Comparison of ENCODE assay signal across 17 mouse cellular contexts in genomic region chr1:176821929-176822328, GRCm38 (mm10). TPM values are rescaled to one million over a fixed set of nuclear protein-coding genes. Genes with fewer than 3 reads are reported as not detected.
A peak's percentile ranks its signal among the peaks of the same experiment; 100 is the strongest.
DNase-seq lines count a peak whose midpoint lies in the region; ATAC-seq and TF ChIP-seq lines count a peak whose summit lies in the region.
"Had no signal": no experiment of that assay in that cellular context is flagged by ENCODE, and none has a peak within 500 bp of the region (broad histone marks: within the 10 kb centered on the region; RNA-seq: fewer than 3 reads in every experiment).

No protein-coding gene starts in this region.

- no peak for TF ChIP-seq POLR2A in myocyte (IDR thresholded peaks at IDR 0.05; ENCODE audit: insufficient read length, low read depth)

- peaks cover 54% of the 10 kb centered on the region for H3K4me1 ChIP-seq in heart, embryonic 10.5 days
- H3K4me1 ChIP-seq in midbrain, embryonic 11.5 days (ENCODE audit: control insufficient read depth, insufficient read depth, low read length): no peaks in the 10 kb centered on the region
- H3K4me1 ChIP-seq in midbrain, embryonic 16.5 days (ENCODE audit: control insufficient read depth, insufficient read depth, low read length): peaks cover 3% of the 10 kb centered on the region
- H3K4me1 ChIP-seq: forebrain, embryonic 10.5 days had no signal

- no peaks in the 10 kb centered on the region for H3K36me3 ChIP-seq in heart, embryonic 10.5 days
- H3K36me3 ChIP-seq in midbrain, embryonic 11.5 days (ENCODE audit: control insufficient read depth, insufficient read depth, low read length): no peaks in the 10 kb centered on the region
- H3K36me3 ChIP-seq in midbrain, embryonic 16.5 days (ENCODE audit: control insufficient read depth, insufficient read depth, low read length): no peaks in the 10 kb centered on the region
- H3K36me3 ChIP-seq in myocyte (ENCODE audit: control insufficient read depth, insufficient read depth): no peaks in the 10 kb centered on the region
- H3K36me3 ChIP-seq: embryonic facial prominence, embryonic 10.5 days; forebrain, embryonic 10.5 days had no signal

- H3K27me3 ChIP-seq in heart, embryonic 10.5 days (ENCODE audit: insufficient read depth, poor library complexity, severe bottlenecking): no peaks in the 10 kb centered on the region
- H3K27me3 ChIP-seq in midbrain, embryonic 11.5 days (ENCODE audit: control insufficient read depth, insufficient read depth, low read length): no peaks in the 10 kb centered on the region
- no peaks in the 10 kb centered on the region; the same call in 1 of the 2 replicates for H3K27me3 ChIP-seq in midbrain, embryonic 16.5 days (ENCODE audit: control insufficient read depth, insufficient read depth, low read depth, low read length)
- no peaks in the 10 kb centered on the region for H3K27me3 ChIP-seq in myocyte (ENCODE audit: control insufficient read depth, insufficient read depth, insufficient read length)
- H3K27me3 ChIP-seq: lung, embryonic 15.5 days had no signal

- peak overlapping the region; percentile 42; the same call in 1 of the 2 replicates for H3K27ac ChIP-seq in heart, embryonic 10.5 days
- H3K27ac ChIP-seq in midbrain, embryonic 11.5 days (ENCODE audit: low read depth, low read length): no peak overlapping the region
- H3K27ac ChIP-seq in midbrain, embryonic 16.5 days (ENCODE audit: low read length): no peak overlapping the region
- H3K27ac ChIP-seq: embryonic facial prominence, embryonic 10.5 days; forebrain, embryonic 10.5 days; lung, embryonic 15.5 days had no signal

- H3K4me2 ChIP-seq in midbrain, embryonic 11.5 days: no peak overlapping the region
- H3K4me2 ChIP-seq in midbrain, embryonic 16.5 days (ENCODE audit: low read length): no peak overlapping the region
- H3K4me2 ChIP-seq in myocyte (ENCODE audit: low read depth): peak overlapping the region; percentile 59
- H3K4me2 ChIP-seq: lung, embryonic 15.5 days had no signal

- peak overlapping the region; percentile 2; the same call in 1 of the 2 replicates for H3K4me3 ChIP-seq in heart, embryonic 10.5 days
- H3K4me3 ChIP-seq in midbrain, embryonic 11.5 days (ENCODE audit: low read depth, low read length): no peak overlapping the region
- no peak overlapping the region for H3K4me3 ChIP-seq in midbrain, embryonic 16.5 days (ENCODE audit: low read depth, low read length)
- no peak overlapping the region for H3K4me3 ChIP-seq in myocyte
- H3K4me3 ChIP-seq: embryonic facial prominence, embryonic 10.5 days; forebrain, embryonic 10.5 days; lung, embryonic 15.5 days had no signal

- 3% methylated on average over 1 of the region's 1 CpGs for WGBS in heart, embryonic 10.5 days
- WGBS in midbrain, embryonic 11.5 days: 44% methylated on average over 1 of the region's 1 CpGs
- WGBS in midbrain, embryonic 16.5 days: 28% methylated on average over 1 of the region's 1 CpGs

- H3K79me2 ChIP-seq in myocyte (ENCODE audit: control insufficient read depth, insufficient read depth): peaks cover 12% of the 10 kb centered on the region

- peak; percentile 78 for DNase-seq in heart, embryonic 10.5 days (ENCODE audit: low spot score)
- no peak for DNase-seq in heart, adult 18-20 months
- peak; percentile 76 for DNase-seq in midbrain, embryonic 11.5 days (ENCODE audit: low spot score, missing footprints)
- DNase-seq in liver: peak; percentile 64
- DNase-seq in thymus, postnatal 25 days: no peak
- DNase-seq in kidney, adult 11 months: no peak
- DNase-seq: B cell, adult 2 months; cerebellum, adult 9-10 months; heart, postnatal 4 days; kidney, adult 2 months; right cerebral cortex, adult 18-20 months; thymus, adult 18-20 months had no signal

- no peaks in the 10 kb centered on the region for H3K9me3 ChIP-seq in heart, embryonic 10.5 days
- no peaks in the 10 kb centered on the region for H3K9me3 ChIP-seq in midbrain, embryonic 11.5 days (ENCODE audit: control insufficient read depth, low read length)
- H3K9me3 ChIP-seq in midbrain, embryonic 16.5 days (replicated peaks; ENCODE audit: control insufficient read depth, low read length, poor library complexity, severe bottlenecking): no peaks in the 10 kb centered on the region
- H3K9me3 ChIP-seq: embryonic facial prominence, embryonic 10.5 days; forebrain, embryonic 10.5 days; lung, embryonic 15.5 days had no signal

- H3ac ChIP-seq in myocyte (ENCODE audit: control insufficient read depth, insufficient read length): no peak overlapping the region

- no peak for ATAC-seq in midbrain, embryonic 11.5 days (ENCODE audit: low FRiP score)
- ATAC-seq in midbrain, embryonic 16.5 days: no peak

- H3K9ac ChIP-seq in midbrain, embryonic 11.5 days (ENCODE audit: low read length): no peak overlapping the region
- H3K9ac ChIP-seq in midbrain, embryonic 16.5 days (ENCODE audit: low read depth, low read length): no peak overlapping the region
- H3K9ac ChIP-seq: lung, embryonic 15.5 days had no signal

TF ChIP-seq in myocyte, 11 proteins besides CTCF, POLR2A, EP300 and RAD21:
- TF ChIP-seq TCF3 (IDR thresholded peaks at IDR 0.05; ENCODE audit: insufficient read length, low read depth) (no peak), SRF (IDR thresholded peaks at IDR 0.05; ENCODE audit: control insufficient read depth, insufficient read length, low read depth) (no peak), MYOD1 (IDR thresholded peaks at IDR 0.05; ENCODE audit: control insufficient read depth in 1 of 3, insufficient read length in 2 of 3, low read depth in 2 of 3) (peak in 1 of 3 experiments; percentile 41)

RNA-seq across cellular contexts. Expression of gene Sdccag8, which starts 7.5 kb away (rescaled TPM):
- polyA plus RNA-seq in heart, embryonic 10.5 days (2016; fragmentation: Nextera tagmentation; extraction: Ambion mirVana): 10.0 and 10.4 TPM in 2 replicates
- total RNA-seq in heart, adult 18-20 months (2021): 1 to 10 TPM; 3.0 to 4.3 TPM
- 29.4 and 30.1 TPM in 2 replicates for polyA plus RNA-seq in midbrain, embryonic 11.5 days (2014; fragmentation: Nextera tagmentation; extraction: Ambion mirVana)
- polyA plus RNA-seq in midbrain, embryonic 16.5 days (2015; fragmentation: Nextera tagmentation; extraction: Ambion mirVana): 25.6 and 27.4 TPM in 2 replicates
- polyA plus RNA-seq in myocyte (2012; fragmentation: generic; extraction: Trizol): 8.4 TPM

RNA-seq across cellular contexts. Expression of gene Cep170, which starts 8.1 kb away (rescaled TPM):
- polyA plus RNA-seq in heart, embryonic 10.5 days (2016; fragmentation: Nextera tagmentation; extraction: Ambion mirVana): 24.6 and 25.1 TPM in 2 replicates
- total RNA-seq in heart, adult 18-20 months (2021): 10 to 100 TPM; 18.4 to 25.2 TPM
- 69.2 and 80.3 TPM in 2 replicates for polyA plus RNA-seq in midbrain, embryonic 11.5 days (2014; fragmentation: Nextera tagmentation; extraction: Ambion mirVana)
- 117 and 133 TPM in 2 replicates for polyA plus RNA-seq in midbrain, embryonic 16.5 days (2015; fragmentation: Nextera tagmentation; extraction: Ambion mirVana)
- polyA plus RNA-seq in myocyte (2012; fragmentation: generic; extraction: Trizol): 15.4 TPM

Comparison
In these comparisons a context has a peak if more than half of its experiments do, and no peak if none do; other contexts are left out.
1. DNase-seq: peak in heart, embryonic 10.5 days (single experiment), midbrain, embryonic 11.5 days (single experiment) and liver (single experiment); none in heart, adult 18-20 months (0 of 2), thymus, postnatal 25 days (single experiment) and kidney, adult 11 months (single experiment).